Mouse (Mus musculus): ENCODE data around the gene Zbtb4.

DNA sequence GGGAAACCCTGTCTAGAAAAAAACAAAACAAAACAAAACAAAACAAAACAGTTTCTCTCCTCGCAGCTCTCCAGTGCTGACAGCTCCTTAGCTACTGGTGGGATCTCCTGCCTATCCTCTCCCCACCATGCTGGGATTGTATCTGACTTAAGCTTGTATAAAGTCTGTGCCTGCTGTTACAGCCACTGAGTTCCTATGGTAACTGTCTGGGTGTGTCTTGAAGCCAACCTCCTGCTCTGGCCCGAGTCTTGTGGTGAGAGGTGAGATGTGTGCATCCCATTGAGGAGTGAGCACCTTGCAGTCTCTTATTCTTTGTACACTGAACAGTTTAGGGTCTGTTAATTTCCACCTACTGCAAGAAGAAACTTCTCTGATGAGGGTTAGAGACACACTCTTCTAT is 42.6 kb upstream of the Zbtb4 start:
- TF ChIP-seq CTCF (IDR thresholded peaks at IDR 0.05; ENCODE audit: low read depth) (no peak), EP300 (IDR thresholded peaks at IDR 0.05; ENCODE audit: low read depth) (no peak)

All from heart, postnatal 0 days (tissue).